Mouse (Mus musculus) neural tube, embryonic 14.5 days (tissue): ENCODE measurements around the gene Metap1. TPM values are rescaled to one million over a fixed set of nuclear protein-coding genes. Genes with fewer than 3 reads are reported as not detected.

ENCODE experiments used
- ATAC-seq: fragments of 200-750 bp; cut with Nextera tagmentation; 2 replicates; pipeline ENCODE4 v1.8.0; 2017; ENCODE audit warnings: low read depth, mild to moderate bottlenecking, moderate TSS enrichment, moderate library complexity
- H3K27ac ChIP-seq: fragments of 300-500 bp; sonication (generic); 2 replicates; pipeline ENCODE4 v1.5.1; 2014; ENCODE audit warnings: low read depth, mild to moderate bottlenecking, control low read depth, low read length, moderate library complexity, mixed read lengths
- H3K27me3 ChIP-seq: fragments of 300-500 bp; sonication (generic); 2 replicates; pipeline ENCODE4 v1.6.1; 2014; ENCODE audit warnings: low read length; ENCODE audit not compliant: control insufficient read depth, insufficient read depth
- H3K36me3 ChIP-seq: fragments of 300-500 bp; sonication (generic); 2 replicates; pipeline ENCODE4 v1.6.1; 2014; ENCODE audit warnings: low read length, mixed read lengths; ENCODE audit not compliant: control insufficient read depth, insufficient read depth
- H3K4me1 ChIP-seq: fragments of 300-500 bp; sonication (generic); 2 replicates; pipeline ENCODE4 v1.6.1; 2014; ENCODE audit warnings: low read length; ENCODE audit not compliant: control insufficient read depth, insufficient read depth
- H3K4me2 ChIP-seq: fragments of 300-500 bp; sonication (generic); 2 replicates; pipeline ENCODE4 v1.6.1; 2014; ENCODE audit warnings: mild to moderate bottlenecking, low read depth, low read length, control low read depth
- H3K4me3 ChIP-seq: fragments of 300-500 bp; sonication (generic); 2 replicates; pipeline ENCODE4 v1.5.1; 2014; ENCODE audit warnings: low read depth, low read length, control low read depth, mixed read lengths
- H3K9ac ChIP-seq: fragments of 300-500 bp; sonication (generic); replicated peaks from 2 replicates; pipeline ENCODE4 v1.6.1; 2014; ENCODE audit warnings: low read depth, mild to moderate bottlenecking, control low read depth, low read length, mixed read lengths
- H3K9me3 ChIP-seq: fragments of 300-500 bp; sonication (generic); 2 replicates; pipeline ENCODE4 v1.6.1; 2016; ENCODE audit warnings: low read length; ENCODE audit not compliant: control insufficient read depth
- WGBS: fragments of 180-500 bp; shearing (Covaris S2); extraction: QIAGEN DNeasy Blood & Tissue Kit; methylation state at CpG from one replicate; pipeline ENCODE4 v1.1.7; 2014; 5-methylcytosine and 5-hydroxymethylcytosine counted together
- microRNA counts: library from miRNA; unstranded; fragments of <30 nt; microRNA quantifications from one replicate; lab custom pipeline; 2016
- microRNA-seq: library from miRNA; unstranded; fragments of <30 nt; microRNA quantifications from one replicate; pipeline ENCODE4, GENCODE M21; 2016
- polyA plus RNA-seq: library from polyadenylated mRNA; unstranded; fragments of >200 nt; fragmentation: Nextera tagmentation; extraction: Ambion mirVana; gene quantifications from 2 replicates; pipeline ENCODE4 v1.2.1, GENCODE M21; 2014

The Metap1 gene
- polyA plus RNA-seq, 1 experiment from 2014 or later = 59.0 TPM

GRCm38 (mm10) chr3:138419369-138419768 is 69.9 kb downstream of the Metap1 start:
- Histone ChIP-seq H3K27me3 (no peaks in the 10 kb centered on the region), H3K27ac (no peak overlapping the region), H3K4me2 (no peak overlapping the region), H3K4me1 (no peaks in the 10 kb centered on the region), H3K4me3 (no peak overlapping the region), H3K9ac (no peak overlapping the region), H3K9me3 (no peaks in the 10 kb centered on the region), H3K36me3 (no peaks in the 10 kb centered on the region)
- ATAC-seq = no peak
- WGBS = 72% methylated on average over 6 of the region's 6 CpGs

GRCm38 (mm10) chr3:138415121-138415690 is 74.1 kb downstream of the Metap1 start, which contains the start of gene Adh4:
TSS of gene Adh4 (plus strand) at chr3:138415466.
- Histone ChIP-seq H3K27ac (no peak within 1 kb of the TSS), H3K9me3 (no peaks in the 10 kb centered on the region), H3K9ac (no peak within 1 kb of the TSS), H3K4me2 (no peak within 1 kb of the TSS), H3K36me3 (no peaks in the 10 kb centered on the region), H3K4me3 (no peak within 1 kb of the TSS), H3K4me1 (no peaks in the 10 kb centered on the region), H3K27me3 (no peaks in the 10 kb centered on the region)
- no peak for ATAC-seq
- 77% methylated on average over 6 of the region's 6 CpGs for WGBS

- H3K36me3 ChIP-seq = no peaks in the 10 kb centered on the region
- no peaks in the 10 kb centered on the region for H3K27me3 ChIP-seq
- no peak overlapping the region for H3K4me2 ChIP-seq
- ATAC-seq = no peak
- no peaks in the 10 kb centered on the region for H3K9me3 ChIP-seq
- no peak overlapping the region for H3K27ac ChIP-seq
- 80% methylated on average over 3 of the region's 3 CpGs for WGBS
- H3K4me3 ChIP-seq = no peak overlapping the region
- H3K4me1 ChIP-seq = no peaks in the 10 kb centered on the region
- H3K9ac ChIP-seq = no peak overlapping the region
These were observed 79.1 kb downstream of the Metap1 start for GRCm38 (mm10) chr3:138410211-138410610.

- WGBS = 83% methylated on average over 1 of the region's 1 CpGs
- Histone ChIP-seq H3K9me3 (no peaks in the 10 kb centered on the region), H3K36me3 (no peaks in the 10 kb centered on the region), H3K27ac (no peak overlapping the region), H3K4me2 (no peak overlapping the region), H3K9ac (no peak overlapping the region), H3K4me1 (no peaks in the 10 kb centered on the region), H3K27me3 (no peaks in the 10 kb centered on the region), H3K4me3 (no peak overlapping the region)
- no peak for ATAC-seq
These were observed 79.7 kb downstream of the Metap1 start for GRCm38 (mm10) chr3:138409585-138409984.

MicroRNAs encoded within 50 kb of the gene (microRNA counts, 519-probe panel; counts per million panel counts)
- microRNA mmu-miR-1956 (lab: Ali Mortazavi, UCI) = not detected

Small RNAs within 50 kb of the gene (microRNA-seq; reads per million reads assigned to microRNA genes)
- gene Mir1956 = not detected

Other genes with a start within 250 kb of the Metap1 start
- 0.62 and 2.2 TPM in 2 replicates for gene Adh1, start 228.5 kb downstream of the Metap1 start, polyA plus RNA-seq
- gene Adh6a, start 176.2 kb downstream of the Metap1 start, polyA plus RNA-seq = not detected in 2 replicates
- gene Adh6b, start 147.7 kb downstream of the Metap1 start, polyA plus RNA-seq = not detected in 2 replicates
- gene Adh4, start 74.0 kb downstream of the Metap1 start, polyA plus RNA-seq = not detected in 2 replicates
- gene Adh5, start 46.4 kb downstream of the Metap1 start, polyA plus RNA-seq = 204 and 218 TPM in 2 replicates
- 321 and 333 TPM in 2 replicates for gene Eif4e, start 36.7 kb upstream of the Metap1 start, polyA plus RNA-seq